Mouse (Mus musculus): ENCODE data around the gene Naaladl2.

Gene Naaladl2

DNA sequence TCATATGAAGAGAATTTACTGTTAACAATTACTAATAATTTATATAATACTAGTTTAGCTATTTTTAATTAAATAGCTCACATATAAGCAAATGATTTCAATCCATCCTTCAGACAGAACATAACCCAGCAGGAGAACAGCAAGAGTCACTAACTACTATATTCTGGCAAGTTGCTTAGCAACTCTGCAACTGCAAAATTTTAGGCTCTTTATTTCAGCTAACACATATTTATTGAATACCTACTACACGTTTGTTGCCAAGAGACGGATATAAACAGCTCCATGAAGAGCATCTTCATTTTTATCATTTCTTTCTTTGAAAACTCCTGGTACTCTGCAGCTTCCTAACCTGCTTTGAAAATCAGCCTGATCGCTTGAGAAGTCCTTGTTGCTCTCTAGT lies 429.3 kb downstream of the Naaladl2 start:
- no peaks in the 10 kb centered on the region for H3K9me3 ChIP-seq (ENCODE audit: low read length)
- no peak for TF ChIP-seq POU5F1 (IDR thresholded peaks at IDR 0.05; ENCODE audit: borderline replicate concordance, low read length)
- TF ChIP-seq NANOG (IDR thresholded peaks at IDR 0.05; ENCODE audit: borderline replicate concordance, low read length), result no peak
- no peak for TF ChIP-seq CTCF (conservative IDR thresholded peaks at IDR 0.05; ENCODE audit: low read length)

DNA sequence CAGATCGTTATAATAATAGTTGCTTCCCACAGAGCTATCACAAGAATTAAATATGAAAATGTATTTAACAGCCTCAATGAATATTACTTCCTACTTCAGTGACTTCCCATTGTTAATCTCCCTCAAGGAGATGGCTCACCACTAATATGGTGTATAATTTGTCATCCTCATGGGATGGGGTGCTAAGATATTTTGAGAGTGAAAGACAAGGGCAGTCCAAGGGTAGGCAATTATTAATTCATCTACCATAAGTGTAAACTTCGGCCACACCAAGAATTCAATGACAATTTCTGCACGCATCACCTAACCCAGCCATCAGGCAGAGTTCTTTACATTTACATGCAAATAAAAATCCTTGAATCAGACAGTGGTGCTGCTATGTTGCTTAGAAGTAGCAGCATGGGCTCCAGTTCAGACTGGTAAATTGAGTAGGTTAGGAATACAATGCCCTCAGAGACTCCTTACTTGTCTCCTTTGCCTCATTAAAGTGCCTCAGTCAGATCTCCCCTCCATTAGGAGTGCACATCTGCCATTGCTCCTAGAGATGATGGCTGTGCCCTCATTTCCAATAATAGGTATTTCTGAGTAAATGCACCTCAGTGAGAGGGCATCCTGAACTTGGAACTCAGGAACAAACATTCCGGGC lies 438.2 kb downstream of the Naaladl2 start:
- no peak overlapping the region for H3K4me3 ChIP-seq (replicated peaks; ENCODE audit: low read length)
- no peaks in the 10 kb centered on the region for H3K9me3 ChIP-seq (ENCODE audit: low read length)
- no peak for TF ChIP-seq CTCF (conservative IDR thresholded peaks at IDR 0.05; ENCODE audit: low read length)
- peak; percentile 28; the same call in 1 of the 2 replicates for TF ChIP-seq NANOG (IDR thresholded peaks at IDR 0.05; ENCODE audit: borderline replicate concordance, low read length)
- no peak for TF ChIP-seq POU5F1 (IDR thresholded peaks at IDR 0.05; ENCODE audit: borderline replicate concordance, low read length)
- 0 out of 2 replicates have a peak, but pooled peaks cover 6% of the 10 kb centered on the region for H3K4me1 ChIP-seq (replicated peaks; ENCODE audit: low read depth, low read length)
- no peaks in the 10 kb centered on the region for H3K27me3 ChIP-seq (ENCODE audit: insufficient read depth, low read length)
- H3K36me3 ChIP-seq (ENCODE audit: insufficient read depth, low read length), result no peaks in the 10 kb centered on the region

More for the DNA sequence above, 429.3 kb downstream of the Naaladl2 start:
- H3K27me3 ChIP-seq (ENCODE audit: insufficient read depth, low read length), result no peaks in the 10 kb centered on the region
- H3K4me3 ChIP-seq (replicated peaks; ENCODE audit: low read length), result no peak overlapping the region
- H3K4me1 ChIP-seq (replicated peaks; ENCODE audit: low read depth, low read length), result no peaks in the 10 kb centered on the region
- no peaks in the 10 kb centered on the region for H3K36me3 ChIP-seq (ENCODE audit: insufficient read depth, low read length)

DNA sequence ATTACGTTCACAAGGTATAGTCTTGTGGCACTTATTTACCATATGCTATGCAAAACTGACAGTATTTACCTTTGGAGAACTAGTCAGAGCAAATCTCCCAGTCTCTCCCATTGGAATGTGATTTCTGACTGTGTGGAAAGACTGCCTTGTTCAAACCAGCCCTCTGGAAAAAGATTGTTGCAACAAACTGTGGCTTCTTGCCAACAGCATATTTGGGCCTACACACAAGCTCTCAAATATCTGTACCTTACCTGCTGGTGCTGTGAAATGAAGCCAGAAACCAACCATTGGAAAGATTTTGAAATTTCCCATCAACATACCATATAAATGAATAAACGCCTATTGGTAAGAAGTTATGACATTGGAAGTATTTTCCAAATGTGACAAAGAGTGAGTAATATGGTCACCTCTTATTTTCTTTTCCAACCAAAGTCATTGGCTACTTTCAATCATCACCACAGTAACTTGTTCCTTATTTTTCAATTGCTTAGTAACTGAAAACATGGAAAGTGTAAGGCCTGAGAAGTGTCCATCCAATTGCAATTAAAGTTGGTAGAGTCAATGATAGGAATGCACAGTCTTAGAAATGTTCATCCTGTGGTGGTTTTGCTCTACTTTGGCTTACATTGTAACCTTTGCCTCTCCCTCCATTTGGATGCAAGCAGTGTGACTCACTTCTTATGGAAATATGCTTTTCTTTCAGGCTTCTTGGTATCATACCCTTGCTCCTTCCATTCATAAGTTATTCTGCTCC lies 453.7 kb downstream of the Naaladl2 start:
- no peaks in the 10 kb centered on the region for H3K36me3 ChIP-seq (ENCODE audit: insufficient read depth, low read length)
- no peaks in the 10 kb centered on the region for H3K27me3 ChIP-seq (ENCODE audit: insufficient read depth, low read length)
- TF ChIP-seq POU5F1 (IDR thresholded peaks at IDR 0.05; ENCODE audit: borderline replicate concordance, low read length), result no peak
- TF ChIP-seq CTCF (conservative IDR thresholded peaks at IDR 0.05; ENCODE audit: low read length), result no peak
- no peak for TF ChIP-seq NANOG (IDR thresholded peaks at IDR 0.05; ENCODE audit: borderline replicate concordance, low read length)
- H3K4me1 ChIP-seq (replicated peaks; ENCODE audit: low read depth, low read length), result no peaks in the 10 kb centered on the region
- no peak overlapping the region for H3K4me3 ChIP-seq (replicated peaks; ENCODE audit: low read length)
- no peaks in the 10 kb centered on the region for H3K9me3 ChIP-seq (ENCODE audit: low read length)

GRCm38 (mm10) chr3:24670500-24670899 lies 473.6 kb downstream of the Naaladl2 start:
- TF ChIP-seq NANOG (IDR thresholded peaks at IDR 0.05; ENCODE audit: borderline replicate concordance, low read length) (no peak), POU5F1 (IDR thresholded peaks at IDR 0.05; ENCODE audit: borderline replicate concordance, low read length) (no peak)
- H3K9me3 ChIP-seq (ENCODE audit: low read length), result no peaks in the 10 kb centered on the region
- no peaks in the 10 kb centered on the region for H3K36me3 ChIP-seq (ENCODE audit: insufficient read depth, low read length)
- no peak overlapping the region for H3K4me3 ChIP-seq (replicated peaks; ENCODE audit: low read length)
- no peaks in the 10 kb centered on the region for H3K4me1 ChIP-seq (replicated peaks; ENCODE audit: low read depth, low read length)
- H3K27me3 ChIP-seq (ENCODE audit: insufficient read depth, low read length), result no peaks in the 10 kb centered on the region

- no peaks in the 10 kb centered on the region for H3K9me3 ChIP-seq (ENCODE audit: low read length)
- H3K27me3 ChIP-seq (ENCODE audit: insufficient read depth, low read length), result no peaks in the 10 kb centered on the region
- no peaks in the 10 kb centered on the region for H3K36me3 ChIP-seq (ENCODE audit: insufficient read depth, low read length)
- no peak overlapping the region for H3K4me3 ChIP-seq (replicated peaks; ENCODE audit: low read length)
- H3K4me1 ChIP-seq (replicated peaks; ENCODE audit: low read depth, low read length), result no peaks in the 10 kb centered on the region
- TF ChIP-seq POU5F1 (IDR thresholded peaks at IDR 0.05; ENCODE audit: borderline replicate concordance, low read length) (no peak), NANOG (IDR thresholded peaks at IDR 0.05; ENCODE audit: borderline replicate concordance, low read length) (no peak), CTCF (conservative IDR thresholded peaks at IDR 0.05; ENCODE audit: low read length) (no peak)
Observed at GRCm38 (mm10) chr3:24668052-24668916, 475.8 kb downstream of the Naaladl2 start.

DNA sequence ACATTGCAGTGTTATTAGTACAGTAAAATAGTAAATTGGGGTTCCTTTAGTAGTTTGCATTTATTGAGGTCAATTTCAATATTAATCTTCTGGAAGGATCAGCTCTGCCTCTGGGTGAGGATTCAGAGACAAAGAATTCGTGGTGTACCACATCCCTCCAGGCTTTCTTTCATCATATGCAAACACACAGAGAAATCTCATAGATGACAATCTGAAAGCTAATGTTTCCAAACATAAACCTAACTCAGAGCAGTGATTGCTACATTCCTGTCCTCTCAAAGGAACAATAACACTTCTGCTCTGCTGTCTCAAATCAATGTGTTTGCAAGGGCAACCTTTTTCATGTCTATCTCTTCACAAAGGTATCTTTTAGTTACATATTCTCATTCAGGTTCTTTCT lies 478.7 kb downstream of the Naaladl2 start:
- no peaks in the 10 kb centered on the region for H3K9me3 ChIP-seq (ENCODE audit: low read length)
- H3K4me3 ChIP-seq (replicated peaks; ENCODE audit: low read length), result no peak overlapping the region
- TF ChIP-seq CTCF (conservative IDR thresholded peaks at IDR 0.05; ENCODE audit: low read length) (no peak), POU5F1 (IDR thresholded peaks at IDR 0.05; ENCODE audit: borderline replicate concordance, low read length) (no peak), NANOG (IDR thresholded peaks at IDR 0.05; ENCODE audit: borderline replicate concordance, low read length) (no peak)
- no peaks in the 10 kb centered on the region for H3K4me1 ChIP-seq (replicated peaks; ENCODE audit: low read depth, low read length)
- no peaks in the 10 kb centered on the region for H3K36me3 ChIP-seq (ENCODE audit: insufficient read depth, low read length)
- H3K27me3 ChIP-seq (ENCODE audit: insufficient read depth, low read length), result no peaks in the 10 kb centered on the region

- no peaks in the 10 kb centered on the region for H3K36me3 ChIP-seq (ENCODE audit: insufficient read depth, low read length)
- no peaks in the 10 kb centered on the region for H3K4me1 ChIP-seq (replicated peaks; ENCODE audit: low read depth, low read length)
- no peaks in the 10 kb centered on the region for H3K27me3 ChIP-seq (ENCODE audit: insufficient read depth, low read length)
- TF ChIP-seq CTCF (conservative IDR thresholded peaks at IDR 0.05; ENCODE audit: low read length) (no peak), POU5F1 (IDR thresholded peaks at IDR 0.05; ENCODE audit: borderline replicate concordance, low read length) (no peak), NANOG (IDR thresholded peaks at IDR 0.05; ENCODE audit: borderline replicate concordance, low read length) (no peak)
- H3K9me3 ChIP-seq (ENCODE audit: low read length), result no peaks in the 10 kb centered on the region
- H3K4me3 ChIP-seq (replicated peaks; ENCODE audit: low read length), result no peak overlapping the region
Observed at GRCm38 (mm10) chr3:24663749-24664148, 480.3 kb downstream of the Naaladl2 start.

GRCm38 (mm10) chr3:24630032-24630431 lies 514.0 kb downstream of the Naaladl2 start:
- Histone ChIP-seq H3K4me1 (replicated peaks; ENCODE audit: low read depth, low read length) (no peaks in the 10 kb centered on the region), H3K36me3 (ENCODE audit: insufficient read depth, low read length) (no peaks in the 10 kb centered on the region), H3K4me3 (replicated peaks; ENCODE audit: low read length) (no peak overlapping the region), H3K9me3 (ENCODE audit: low read length) (no peaks in the 10 kb centered on the region), H3K27me3 (ENCODE audit: insufficient read depth, low read length) (no peaks in the 10 kb centered on the region)
- TF ChIP-seq POU5F1 (IDR thresholded peaks at IDR 0.05; ENCODE audit: borderline replicate concordance, low read length), result no peak
- TF ChIP-seq NANOG (IDR thresholded peaks at IDR 0.05; ENCODE audit: borderline replicate concordance, low read length), result no peak
- TF ChIP-seq CTCF (conservative IDR thresholded peaks at IDR 0.05; ENCODE audit: low read length), result no peak
